Mouse (Mus musculus) liver, adult 2 months (tissue): ENCODE results near the gene Rai14.

ENCODE experiments used
- CTCF ChIP-seq: fragments of 200-500 bp; IDR thresholded peaks from 2 replicates; pipeline ENCODE4 v1.5.1; 2011; ENCODE audit warnings: low read depth, low read length, control low read depth
- POLR2A ChIP-seq: fragments of 200-500 bp; IDR thresholded peaks from 2 replicates; pipeline ENCODE4 v1.6.1; 2011; ENCODE audit warnings: low read length, control low read depth; ENCODE audit not compliant: insufficient read depth; ENCODE audit errors: extremely low read depth

DNA sequence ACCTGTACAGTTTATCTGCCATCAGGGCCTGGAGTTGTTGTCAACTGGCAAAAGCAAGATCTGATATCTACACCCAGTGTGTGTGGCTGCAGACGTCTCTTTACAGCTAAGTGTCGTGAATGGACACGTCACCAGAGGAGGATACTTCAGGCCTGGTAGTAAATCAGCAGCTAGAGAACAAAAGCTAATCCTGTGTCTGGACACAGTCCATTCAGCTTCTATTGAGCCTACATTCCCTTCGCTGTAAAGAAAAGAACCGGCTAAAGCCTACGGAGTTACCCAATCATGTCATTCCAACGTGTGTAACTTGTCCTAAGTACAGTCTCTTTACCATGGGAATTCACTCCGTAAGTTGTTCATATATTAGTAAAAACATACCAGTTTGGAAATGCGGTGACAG, 103.4 kb downstream of the Rai14 start:
- TF ChIP-seq CTCF (no peak), POLR2A (no peak)
